Mouse (Mus musculus) midbrain, embryonic 15.5 days (tissue): ENCODE results near the gene Trappc3. TPM values are rescaled to one million over a fixed set of nuclear protein-coding genes. Genes with fewer than 3 reads are reported as not detected.
"Not testable (repeated sequence)": the region's sequence is repeated elsewhere in the genome, so short reads cannot be mapped to it uniquely, and the experiment has no call there.

ENCODE experiments used
- ATAC-seq: fragments of 200-750 bp; cut with Nextera tagmentation; replicated peaks from 2 replicates; pipeline ENCODE4 v1.8.0; 2017; ENCODE audit warnings: moderate TSS enrichment
- H3K27ac ChIP-seq: fragments of 300-500 bp; sonication (generic); 2 replicates; pipeline ENCODE4 v1.5.1; 2015; ENCODE audit warnings: mild to moderate bottlenecking, inconsistent platforms
- H3K27me3 ChIP-seq: fragments of 300-500 bp; sonication (generic); replicated peaks from 2 replicates; pipeline ENCODE4 v1.6.1; 2015; ENCODE audit warnings: inconsistent platforms
- H3K36me3 ChIP-seq: fragments of 300-500 bp; sonication (generic); replicated peaks from 2 replicates; pipeline ENCODE4 v1.6.1; 2015; ENCODE audit warnings: inconsistent platforms
- H3K4me1 ChIP-seq: fragments of 300-500 bp; sonication (generic); 2 replicates; pipeline ENCODE4 v1.6.1; 2015; ENCODE audit warnings: inconsistent platforms
- H3K4me2 ChIP-seq: fragments of 300-500 bp; sonication (generic); 2 replicates; pipeline ENCODE4 v1.6.1; 2015; ENCODE audit warnings: inconsistent platforms, mild to moderate bottlenecking, moderate library complexity
- H3K4me3 ChIP-seq: fragments of 300-500 bp; sonication (generic); 2 replicates; pipeline ENCODE4 v1.5.1; 2015; ENCODE audit warnings: mild to moderate bottlenecking, inconsistent platforms
- H3K9ac ChIP-seq: fragments of 300-500 bp; sonication (generic); 2 replicates; pipeline ENCODE4 v1.6.1; 2015; ENCODE audit warnings: mild to moderate bottlenecking, inconsistent platforms
- H3K9me3 ChIP-seq: fragments of 300-500 bp; sonication (generic); 2 replicates; pipeline ENCODE4 v1.6.1; 2016; ENCODE audit warnings: inconsistent platforms
- whole genome bisulfite sequencing: fragments of 180-500 bp; shearing (Covaris S2); methylation state at CpG from one replicate; pipeline ENCODE4 v1.1.7; 2015; ENCODE audit warnings: mixed read lengths; 5-methylcytosine and 5-hydroxymethylcytosine counted together
- polyA plus RNA-seq: library from polyadenylated mRNA; unstranded; fragments of >200 nt; fragmentation: Nextera tagmentation; extraction: Ambion mirVana; gene quantifications from 2 replicates; pipeline ENCODE4 v1.2.1, GENCODE M21; 2015

Trappc3 gene
- 184 and 188 TPM in 2 replicates for polyA plus RNA-seq

DNA sequence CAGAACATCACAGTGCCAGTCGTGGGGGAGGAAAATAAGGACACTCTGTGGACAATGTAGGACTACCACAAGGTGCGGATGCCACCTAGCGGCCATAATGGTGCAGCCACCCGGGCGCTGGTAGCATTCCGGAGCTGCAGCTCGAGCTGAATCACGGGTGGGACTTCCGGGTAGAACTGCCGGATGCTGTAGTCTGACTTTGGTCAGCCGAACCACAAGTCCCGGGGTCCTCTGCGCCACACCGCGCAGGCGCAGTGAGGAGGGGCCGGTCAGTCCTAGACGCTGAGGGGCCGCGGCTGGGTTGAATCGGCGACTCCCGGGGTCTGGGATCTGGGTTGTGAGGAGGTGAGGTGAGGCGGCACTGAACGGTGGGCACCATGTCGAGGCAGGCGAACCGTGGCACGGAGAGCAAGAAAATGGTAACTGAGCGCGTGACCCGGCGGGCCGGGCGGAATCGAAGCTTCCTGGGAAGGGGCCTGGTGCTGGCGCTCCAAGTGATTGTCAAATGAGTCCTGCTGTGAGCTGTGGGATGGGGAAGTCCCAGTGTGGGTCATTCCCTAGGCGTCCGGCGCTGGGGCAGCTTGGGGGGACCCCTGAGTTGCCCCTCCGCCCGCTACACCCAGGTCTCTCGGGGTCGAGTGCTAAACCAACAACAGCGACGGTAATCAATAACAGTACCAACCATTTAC, at the start of gene Trappc3:
Gene Trappc3, plus strand, starts transcription at position 207 of the 689 bp plus-strand sequence.
- Histone ChIP-seq H3K9ac (peak within 1 kb of the TSS; percentile 81), H3K4me1 (peaks cover 29% of the 10 kb centered on the region), H3K27me3 (no peaks in the 10 kb centered on the region), H3K36me3 (no peaks in the 10 kb centered on the region), H3K4me3 (peak within 1 kb of the TSS; percentile 73), H3K9me3 (no peaks in the 10 kb centered on the region), H3K27ac (peak within 1 kb of the TSS; percentile 26; the same call in 1 of the 2 replicates), H3K4me2 (peak within 1 kb of the TSS; percentile 75)
- under 1% methylated on average over 46 of the region's 46 CpGs for WGBS
- ATAC-seq, result peak; percentile 95

DNA sequence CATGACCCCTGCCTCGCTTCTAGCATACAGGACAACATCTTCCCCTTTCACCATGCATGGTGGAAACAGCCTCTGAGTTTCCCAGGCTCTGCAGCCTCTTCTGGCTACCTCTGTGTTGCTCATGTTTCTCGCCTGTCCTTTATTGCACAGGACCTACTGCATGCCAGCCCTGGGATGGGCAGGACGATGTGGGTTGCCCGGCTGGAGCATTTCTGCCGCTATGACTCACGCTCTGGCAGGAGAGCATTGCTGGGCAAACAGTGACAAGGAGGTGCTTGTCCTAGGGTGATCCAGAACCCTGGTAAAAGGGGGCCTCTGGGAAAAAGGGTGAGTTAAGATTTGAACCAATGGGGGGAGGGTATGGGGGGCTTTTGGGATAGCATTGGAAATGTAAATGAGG, 44.4 kb upstream of the Trappc3 start:
- H3K36me3 ChIP-seq, result no peaks in the 10 kb centered on the region
- no peak for ATAC-seq
- WGBS, result 88% methylated on average over 6 of the region's 6 CpGs

GRCm38 (mm10) chr4:126219540-126219939, 42.6 kb upstream of the Trappc3 start:
- not testable (repeated sequence) for H3K9ac ChIP-seq, H3K9me3 ChIP-seq, H3K4me1 ChIP-seq, ATAC-seq, H3K4me2 ChIP-seq, H3K4me3 ChIP-seq, H3K36me3 ChIP-seq, H3K27me3 ChIP-seq, H3K27ac ChIP-seq
- WGBS, result 70% methylated on average over 3 of the region's 3 CpGs

More for the DNA sequence above, 44.4 kb upstream of the Trappc3 start:
- Histone ChIP-seq H3K4me2 (no peak overlapping the region), H3K9me3 (no peaks in the 10 kb centered on the region), H3K4me1 (no peaks in the 10 kb centered on the region), H3K27ac (no peak overlapping the region), H3K9ac (no peak overlapping the region), H3K4me3 (no peak overlapping the region), H3K27me3 (no peaks in the 10 kb centered on the region)

DNA sequence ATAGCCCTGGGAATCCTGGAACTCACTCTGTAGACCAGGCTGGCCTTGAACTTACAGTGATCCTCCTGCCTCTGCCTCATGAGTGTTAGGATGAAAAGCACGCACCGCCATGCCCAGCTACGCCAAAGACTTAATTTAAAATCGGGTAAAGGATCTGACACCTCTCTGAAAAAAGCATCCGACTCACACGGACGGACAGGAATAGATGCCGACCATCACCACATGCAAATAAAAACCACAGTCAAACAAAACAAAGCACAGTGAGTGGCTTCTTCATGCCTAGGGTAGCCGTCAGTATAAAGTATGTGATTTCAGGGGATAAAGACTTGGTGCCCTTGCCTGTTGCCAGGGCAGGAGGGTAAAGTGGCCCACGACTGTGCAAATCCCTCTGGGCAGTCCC, 42.1 kb upstream of the Trappc3 start:
- Histone ChIP-seq H3K9me3 (no peaks in the 10 kb centered on the region), H3K27me3 (no peaks in the 10 kb centered on the region), H3K9ac (no peak overlapping the region), H3K36me3 (no peaks in the 10 kb centered on the region), H3K4me3 (no peak overlapping the region), H3K4me1 (no peaks in the 10 kb centered on the region), H3K27ac (no peak overlapping the region), H3K4me2 (no peak overlapping the region)
- 90% methylated on average over 10 of the region's 10 CpGs for WGBS
- no peak for ATAC-seq

- ATAC-seq, result no peak
- Histone ChIP-seq H3K4me3 (no peak overlapping the region), H3K27me3 (no peaks in the 10 kb centered on the region), H3K9ac (no peak overlapping the region), H3K27ac (no peak overlapping the region), H3K9me3 (no peaks in the 10 kb centered on the region), H3K36me3 (no peaks in the 10 kb centered on the region), H3K4me2 (no peak overlapping the region), H3K4me1 (peaks cover 9% of the 10 kb centered on the region)
- WGBS, result 86% methylated on average over 11 of the region's 11 CpGs
Observed at GRCm38 (mm10) chr4:126222631-126223030, 39.5 kb upstream of the Trappc3 start.

DNA sequence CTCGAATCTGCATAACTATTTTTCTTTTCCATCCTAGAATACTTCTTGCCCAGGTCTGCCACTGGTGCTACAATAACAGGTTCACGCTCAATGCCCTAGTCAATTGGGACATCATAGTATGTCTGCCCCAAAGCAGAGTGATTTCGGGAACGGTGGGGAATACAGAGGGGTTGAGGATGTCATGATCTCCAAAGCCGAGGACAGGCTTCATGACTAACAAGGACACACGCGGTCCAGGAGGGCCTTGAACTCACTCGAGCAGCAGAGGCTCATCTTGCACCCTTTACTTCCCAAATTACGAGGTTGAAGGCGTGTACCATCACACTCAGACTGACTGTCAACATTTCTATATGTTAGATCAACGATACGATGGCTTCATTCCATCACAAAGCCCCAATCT, 35.5 kb upstream of the Trappc3 start:
- no peak overlapping the region for H3K4me3 ChIP-seq
- WGBS, result 55% methylated on average over 12 of the region's 12 CpGs
- peaks cover 10% of the 10 kb centered on the region for H3K4me1 ChIP-seq
- H3K4me2 ChIP-seq, result peak overlapping the region; percentile 47
- ATAC-seq, result no peak
- no peak overlapping the region for H3K9ac ChIP-seq
- H3K27me3 ChIP-seq, result no peaks in the 10 kb centered on the region
- H3K36me3 ChIP-seq, result peaks cover 13% of the 10 kb centered on the region
- H3K27ac ChIP-seq, result no peak overlapping the region
- no peaks in the 10 kb centered on the region for H3K9me3 ChIP-seq

- Histone ChIP-seq H3K4me1 (peaks cover 10% of the 10 kb centered on the region), H3K27ac (peak overlapping the region; percentile 32; the same call in 1 of the 2 replicates), H3K27me3 (no peaks in the 10 kb centered on the region), H3K4me2 (peak overlapping the region; percentile 47), H3K36me3 (peaks cover 19% of the 10 kb centered on the region), H3K4me3 (peak overlapping the region; percentile 21; the same call in 1 of the 2 replicates), H3K9ac (0 out of 2 replicates have a peak overlapping the region, but pooled peaks have one; percentile 18), H3K9me3 (no peaks in the 10 kb centered on the region)
- 8% methylated on average over 18 of the region's 18 CpGs for WGBS
- peak; percentile 80 for ATAC-seq
Observed at GRCm38 (mm10) chr4:126227077-126227761, 34.9 kb upstream of the Trappc3 start.

DNA sequence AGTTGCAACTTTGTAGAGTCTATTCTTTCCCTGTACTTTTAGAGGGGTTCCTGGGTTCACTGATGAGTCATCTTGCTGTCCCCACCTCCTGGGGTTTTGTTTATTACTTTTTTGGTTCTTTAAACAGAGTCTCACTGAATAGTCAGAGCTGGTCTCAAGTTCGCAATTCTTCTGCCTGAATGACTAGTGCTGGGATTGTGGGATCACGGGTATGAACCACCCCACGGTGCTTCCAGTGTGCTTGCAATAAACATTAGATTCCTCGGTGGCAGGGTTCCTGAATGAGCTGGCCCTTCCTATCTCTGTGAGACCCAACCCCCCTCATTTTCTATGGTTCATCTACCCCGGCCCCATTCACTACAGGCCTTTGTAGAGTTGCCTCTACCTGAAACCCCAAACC, 34.0 kb upstream of the Trappc3 start:
- no peak for ATAC-seq
- Histone ChIP-seq H3K27me3 (no peaks in the 10 kb centered on the region), H3K4me2 (no peak overlapping the region), H3K9ac (no peak overlapping the region), H3K36me3 (peaks cover 28% of the 10 kb centered on the region), H3K9me3 (no peaks in the 10 kb centered on the region), H3K4me1 (peaks cover 10% of the 10 kb centered on the region), H3K27ac (no peak overlapping the region), H3K4me3 (no peak overlapping the region)
- WGBS, result 28% methylated on average over 5 of the region's 5 CpGs

GRCm38 (mm10) chr4:126229900-126230299, 32.2 kb upstream of the Trappc3 start:
- no peaks in the 10 kb centered on the region for H3K27me3 ChIP-seq
- no peaks in the 10 kb centered on the region for H3K9me3 ChIP-seq
- no peak overlapping the region for H3K4me2 ChIP-seq
- no peak for ATAC-seq
- peaks cover 10% of the 10 kb centered on the region for H3K4me1 ChIP-seq
- H3K4me3 ChIP-seq, result no peak overlapping the region
- 65% methylated on average over 7 of the region's 7 CpGs for WGBS
- H3K9ac ChIP-seq, result no peak overlapping the region
- H3K36me3 ChIP-seq, result peaks cover 46% of the 10 kb centered on the region
- no peak overlapping the region for H3K27ac ChIP-seq

GRCm38 (mm10) chr4:126233676-126234308, 28.3 kb upstream of the Trappc3 start:
- Histone ChIP-seq H3K36me3 (peaks cover 67% of the 10 kb centered on the region), H3K4me3 (no peak overlapping the region), H3K27me3 (no peaks in the 10 kb centered on the region), H3K4me2 (no peak overlapping the region), H3K9me3 (no peaks in the 10 kb centered on the region), H3K9ac (no peak overlapping the region), H3K4me1 (0 out of 2 replicates have a peak, but pooled peaks cover 4% of the 10 kb centered on the region), H3K27ac (no peak overlapping the region)
- WGBS, result 93% methylated on average over 29 of the region's 29 CpGs
- no peak for ATAC-seq

- Histone ChIP-seq H3K27me3 (no peaks in the 10 kb centered on the region), H3K27ac (no peak overlapping the region), H3K4me3 (no peak overlapping the region), H3K4me2 (no peak overlapping the region), H3K9me3 (no peaks in the 10 kb centered on the region), H3K36me3 (peaks cover 74% of the 10 kb centered on the region), H3K9ac (no peak overlapping the region), H3K4me1 (0 out of 2 replicates have a peak, but pooled peaks cover 4% of the 10 kb centered on the region)
- 86% methylated on average over 18 of the region's 18 CpGs for WGBS
- ATAC-seq, result no peak
Observed at GRCm38 (mm10) chr4:126234496-126235175, 27.5 kb upstream of the Trappc3 start.

GRCm38 (mm10) chr4:126235191-126235590, 26.9 kb upstream of the Trappc3 start:
- peaks cover 80% of the 10 kb centered on the region for H3K36me3 ChIP-seq
- no peak overlapping the region for H3K27ac ChIP-seq
- H3K27me3 ChIP-seq, result no peaks in the 10 kb centered on the region
- H3K4me3 ChIP-seq, result no peak overlapping the region
- H3K4me2 ChIP-seq, result no peak overlapping the region
- 0 out of 2 replicates have a peak, but pooled peaks cover 4% of the 10 kb centered on the region for H3K4me1 ChIP-seq
- WGBS, result 94% methylated on average over 10 of the region's 10 CpGs
- H3K9ac ChIP-seq, result no peak overlapping the region
- no peaks in the 10 kb centered on the region for H3K9me3 ChIP-seq
- ATAC-seq, result no peak
